ENCODE assay signal across 10 mouse cellular contexts in genomic region chr12:40838940-40839339, GRCm38 (mm10).
A peak's percentile ranks its signal among the peaks of the same experiment; 100 is the strongest.
DNase-seq lines count a peak whose midpoint lies in the region; ATAC-seq and TF ChIP-seq lines count a peak whose summit lies in the region.
"Had no signal": no experiment of that assay in that cellular context is flagged by ENCODE, and none has a peak within 500 bp of the region (broad histone marks: within the 10 kb centered on the region; RNA-seq: fewer than 3 reads in every experiment).

No protein-coding gene starts in this region.

- peak overlapping the region; percentile 31; the same call in 1 of the 2 replicates for H3K27ac ChIP-seq in forebrain, embryonic 13.5 days
- no peak overlapping the region for H3K27ac ChIP-seq in forebrain, embryonic 11.5 days (ENCODE audit: low read depth, low read length)
- no peak overlapping the region for H3K27ac ChIP-seq in midbrain, postnatal 0 days (ENCODE audit: low read depth, low read length)
- H3K27ac ChIP-seq in midbrain, embryonic 10.5 days (replicated peaks): no peak overlapping the region
- H3K27ac ChIP-seq: embryonic facial prominence, embryonic 13.5 days had no signal

- H3K4me3 ChIP-seq in forebrain, embryonic 13.5 days: no peak overlapping the region
- no peak overlapping the region for H3K4me3 ChIP-seq in forebrain, embryonic 11.5 days (ENCODE audit: low read depth, low read length)
- no peak overlapping the region for H3K4me3 ChIP-seq in midbrain, postnatal 0 days (ENCODE audit: low read depth, low read length)
- no peak overlapping the region for H3K4me3 ChIP-seq in midbrain, embryonic 10.5 days
- H3K4me3 ChIP-seq: embryonic facial prominence, embryonic 13.5 days had no signal

- peaks cover 7% of the 10 kb centered on the region; the same call in 1 of the 2 replicates for H3K36me3 ChIP-seq in forebrain, embryonic 13.5 days (ENCODE audit: poor library complexity, severe bottlenecking)
- H3K36me3 ChIP-seq in forebrain, embryonic 11.5 days (ENCODE audit: control insufficient read depth, insufficient read depth, low read length): no peaks in the 10 kb centered on the region
- H3K36me3 ChIP-seq in midbrain, postnatal 0 days (ENCODE audit: insufficient read depth, low read length): peaks cover 16% of the 10 kb centered on the region
- H3K36me3 ChIP-seq in midbrain, embryonic 10.5 days: peaks cover 6% of the 10 kb centered on the region; the same call in 1 of the 2 replicates

- no peak for TF ChIP-seq CTCF in midbrain, postnatal 0 days (IDR thresholded peaks at IDR 0.05)

- H3K27me3 ChIP-seq in forebrain, embryonic 13.5 days: peaks cover 10% of the 10 kb centered on the region
- H3K27me3 ChIP-seq in forebrain, embryonic 11.5 days (ENCODE audit: control insufficient read depth, insufficient read depth, low read length): peaks cover 20% of the 10 kb centered on the region
- no peaks in the 10 kb centered on the region for H3K27me3 ChIP-seq in midbrain, postnatal 0 days (ENCODE audit: insufficient read depth, low read length)
- H3K27me3 ChIP-seq in midbrain, embryonic 10.5 days (ENCODE audit: low read depth, poor library complexity, severe bottlenecking): peaks cover 5% of the 10 kb centered on the region; the same call in 1 of the 2 replicates
- H3K27me3 ChIP-seq: embryonic facial prominence, embryonic 13.5 days had no signal

- no peak for ATAC-seq in forebrain, embryonic 13.5 days
- no peak for ATAC-seq in forebrain, embryonic 11.5 days (replicated peaks; ENCODE audit: low FRiP score)
- no peak for ATAC-seq in midbrain, postnatal 0 days (ENCODE audit: low FRiP score)

- no peaks in the 10 kb centered on the region for H3K9me3 ChIP-seq in forebrain, embryonic 13.5 days (replicated peaks)
- H3K9me3 ChIP-seq in forebrain, embryonic 11.5 days (ENCODE audit: control insufficient read depth, low read length): no peaks in the 10 kb centered on the region; the same call in 1 of the 2 replicates
- no peaks in the 10 kb centered on the region for H3K9me3 ChIP-seq in midbrain, postnatal 0 days (ENCODE audit: low read length)
- H3K9me3 ChIP-seq in midbrain, embryonic 10.5 days (replicated peaks): no peaks in the 10 kb centered on the region
- H3K9me3 ChIP-seq: embryonic facial prominence, embryonic 13.5 days had no signal

- peaks cover 28% of the 10 kb centered on the region for H3K4me1 ChIP-seq in forebrain, embryonic 13.5 days
- no peaks in the 10 kb centered on the region; the same call in 1 of the 2 replicates for H3K4me1 ChIP-seq in forebrain, embryonic 11.5 days (replicated peaks; ENCODE audit: control insufficient read depth, insufficient read depth, low read length)
- H3K4me1 ChIP-seq in midbrain, postnatal 0 days (ENCODE audit: insufficient read depth, low read length): 0 out of 2 replicates have a peak, but pooled peaks cover 4% of the 10 kb centered on the region
- H3K4me1 ChIP-seq in midbrain, embryonic 10.5 days: peaks cover 10% of the 10 kb centered on the region

- no peak overlapping the region for H3K4me2 ChIP-seq in forebrain, embryonic 13.5 days
- H3K4me2 ChIP-seq in forebrain, embryonic 11.5 days (ENCODE audit: low read depth, low read length, severe bottlenecking): no peak overlapping the region
- H3K4me2 ChIP-seq in midbrain, postnatal 0 days (ENCODE audit: low read depth, low read length, poor library complexity, severe bottlenecking): no peak overlapping the region
- H3K4me2 ChIP-seq: embryonic facial prominence, embryonic 13.5 days had no signal

- no peak overlapping the region for H3K9ac ChIP-seq in forebrain, embryonic 13.5 days
- H3K9ac ChIP-seq in forebrain, embryonic 11.5 days (ENCODE audit: low read length): no peak overlapping the region
- H3K9ac ChIP-seq in midbrain, postnatal 0 days (replicated peaks; ENCODE audit: low read length, poor library complexity, severe bottlenecking): no peak overlapping the region
- H3K9ac ChIP-seq: embryonic facial prominence, embryonic 13.5 days had no signal

- DNase-seq in forebrain, embryonic 11.5 days (ENCODE audit: low spot score): no peak
- DNase-seq in kidney, postnatal 10 days: peak; percentile 63
- no peak for DNase-seq in kidney, adult 8-10 months
- DNase-seq in midbrain, postnatal 0 days (ENCODE audit: low spot score): peak; percentile 80
- DNase-seq in midbrain, embryonic 10.5 days (ENCODE audit: low spot score): no peak
- DNase-seq in lung, postnatal 36 days: peak; percentile 45
- no peak for DNase-seq in thymus, postnatal 4 days
- DNase-seq: gastrocnemius, postnatal 36 days had no signal

- WGBS in forebrain, embryonic 13.5 days: 88% methylated on average over 5 of the region's 5 CpGs
- 93% methylated on average over 5 of the region's 5 CpGs for WGBS in forebrain, embryonic 11.5 days
- 76% methylated on average over 5 of the region's 5 CpGs for WGBS in midbrain, postnatal 0 days
- 90% methylated on average over 5 of the region's 5 CpGs for WGBS in midbrain, embryonic 10.5 days

Comparison
In these comparisons a context has a peak if more than half of its experiments do, and no peak if none do; other contexts are left out.
1. DNase-seq: peak in kidney, postnatal 10 days (single experiment), midbrain, postnatal 0 days (single experiment) and lung, postnatal 36 days (single experiment); none in forebrain, embryonic 11.5 days (single experiment), kidney, adult 8-10 months (0 of 2), midbrain, embryonic 10.5 days (single experiment) and thymus, postnatal 4 days (single experiment).